ENCODE assay signal across 8 mouse cellular contexts in the genomic region with DNA sequence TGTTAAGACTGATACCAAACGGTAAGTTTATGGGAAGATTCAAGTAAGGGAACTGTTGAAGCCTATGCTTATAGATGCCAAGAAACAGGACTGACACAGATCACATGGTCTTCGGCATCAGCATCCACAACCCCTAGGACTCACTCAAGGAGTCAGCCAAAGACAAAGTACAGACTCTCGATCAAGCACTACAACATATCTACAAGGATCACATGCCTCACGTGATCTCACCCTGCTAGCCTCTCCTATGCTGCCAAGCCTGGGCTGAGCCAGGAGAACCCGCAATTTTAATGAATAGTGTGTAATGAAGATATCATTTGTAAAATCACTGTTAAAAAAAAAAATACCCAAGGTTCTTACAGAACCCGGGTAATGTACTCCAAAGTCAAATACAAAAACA. TPM values are rescaled to one million over a fixed set of nuclear protein-coding genes. Genes with fewer than 3 reads are reported as not detected.
DNase-seq lines count a peak whose midpoint lies in the region; ATAC-seq lines count a peak whose summit lies in the region.

No protein-coding gene starts in this region.

- no peak for ATAC-seq in hindbrain, embryonic 13.5 days (ENCODE audit: low FRiP score)
- ATAC-seq in hindbrain, embryonic 11.5 days (ENCODE audit: low FRiP score): no peak
- ATAC-seq in intestine, embryonic 15.5 days: no peak
- ATAC-seq in midbrain, embryonic 12.5 days (ENCODE audit: low FRiP score, low read depth): no peak

- peaks cover 5% of the 10 kb centered on the region; the same call in 1 of the 2 replicates for H3K36me3 ChIP-seq in hindbrain, embryonic 13.5 days
- no peaks in the 10 kb centered on the region for H3K36me3 ChIP-seq in hindbrain, embryonic 11.5 days (ENCODE audit: control insufficient read depth, insufficient read depth, low read length)
- H3K36me3 ChIP-seq in embryonic facial prominence, embryonic 10.5 days (replicated peaks): peaks cover 18% of the 10 kb centered on the region
- H3K36me3 ChIP-seq in intestine, embryonic 15.5 days: no peaks in the 10 kb centered on the region
- 0 out of 2 replicates have a peak, but pooled peaks cover 5% of the 10 kb centered on the region for H3K36me3 ChIP-seq in midbrain, embryonic 12.5 days

- intact Hi-C loops in gastrocnemius, postnatal 36 days (cut with DNase I): loop anchor here (5.0 kb wide), 1 partner anchor 43 kb away; no protein-coding TSS in a partner anchor

- H3K27me3 ChIP-seq in hindbrain, embryonic 13.5 days: no peaks in the 10 kb centered on the region
- H3K27me3 ChIP-seq in hindbrain, embryonic 11.5 days (ENCODE audit: control insufficient read depth, insufficient read depth, low read length): no peaks in the 10 kb centered on the region
- H3K27me3 ChIP-seq in embryonic facial prominence, embryonic 10.5 days (replicated peaks; ENCODE audit: low read depth, poor library complexity, severe bottlenecking): no peaks in the 10 kb centered on the region
- H3K27me3 ChIP-seq in intestine, embryonic 15.5 days (replicated peaks): no peaks in the 10 kb centered on the region
- H3K27me3 ChIP-seq in midbrain, embryonic 12.5 days: no peaks in the 10 kb centered on the region

- H3K4me3 ChIP-seq in hindbrain, embryonic 13.5 days: peak overlapping the region; percentile 88; the same call in 1 of the 2 replicates
- H3K4me3 ChIP-seq in hindbrain, embryonic 11.5 days (ENCODE audit: low read depth, low read length): no peak overlapping the region
- peak overlapping the region; percentile 98; the same call in 1 of the 2 replicates for H3K4me3 ChIP-seq in embryonic facial prominence, embryonic 10.5 days
- H3K4me3 ChIP-seq in intestine, embryonic 15.5 days (replicated peaks): no peak overlapping the region
- H3K4me3 ChIP-seq in midbrain, embryonic 12.5 days: no peak overlapping the region

- no peak overlapping the region for H3K27ac ChIP-seq in hindbrain, embryonic 13.5 days
- H3K27ac ChIP-seq in hindbrain, embryonic 11.5 days (ENCODE audit: low read depth, low read length): no peak overlapping the region
- H3K27ac ChIP-seq in embryonic facial prominence, embryonic 10.5 days (replicated peaks): no peak overlapping the region
- H3K27ac ChIP-seq in intestine, embryonic 15.5 days: no peak overlapping the region
- H3K27ac ChIP-seq in midbrain, embryonic 12.5 days (replicated peaks): no peak overlapping the region

- H3K9ac ChIP-seq in hindbrain, embryonic 13.5 days: peak overlapping the region; percentile 92
- H3K9ac ChIP-seq in hindbrain, embryonic 11.5 days (ENCODE audit: low read depth, low read length): no peak overlapping the region
- no peak overlapping the region for H3K9ac ChIP-seq in intestine, embryonic 15.5 days
- H3K9ac ChIP-seq in midbrain, embryonic 12.5 days (replicated peaks): 0 out of 2 replicates have a peak overlapping the region, but pooled peaks have one; percentile 94

- peak overlapping the region; percentile 84 for H3K4me2 ChIP-seq in hindbrain, embryonic 13.5 days
- H3K4me2 ChIP-seq in hindbrain, embryonic 11.5 days (replicated peaks; ENCODE audit: low read depth, low read length): no peak overlapping the region
- H3K4me2 ChIP-seq in intestine, embryonic 15.5 days (replicated peaks): peak overlapping the region; percentile 54; the same call in 1 of the 2 replicates
- peak overlapping the region; percentile 73 for H3K4me2 ChIP-seq in midbrain, embryonic 12.5 days (replicated peaks)

- WGBS in hindbrain, embryonic 13.5 days: 85% methylated on average over 6 of the region's 6 CpGs
- 89% methylated on average over 6 of the region's 6 CpGs for WGBS in hindbrain, embryonic 11.5 days
- 90% methylated on average over 6 of the region's 6 CpGs for WGBS in embryonic facial prominence, embryonic 10.5 days
- WGBS in intestine, embryonic 15.5 days: 68% methylated on average over 6 of the region's 6 CpGs
- 89% methylated on average over 6 of the region's 6 CpGs for WGBS in midbrain, embryonic 12.5 days

- no peaks in the 10 kb centered on the region for H3K9me3 ChIP-seq in hindbrain, embryonic 13.5 days
- no peaks in the 10 kb centered on the region for H3K9me3 ChIP-seq in hindbrain, embryonic 11.5 days (ENCODE audit: control insufficient read depth, low read length)
- H3K9me3 ChIP-seq in embryonic facial prominence, embryonic 10.5 days: no peaks in the 10 kb centered on the region
- H3K9me3 ChIP-seq in intestine, embryonic 15.5 days: no peaks in the 10 kb centered on the region
- H3K9me3 ChIP-seq in midbrain, embryonic 12.5 days: no peaks in the 10 kb centered on the region

- peaks cover 36% of the 10 kb centered on the region for H3K4me1 ChIP-seq in hindbrain, embryonic 13.5 days (replicated peaks)
- H3K4me1 ChIP-seq in hindbrain, embryonic 11.5 days (replicated peaks; ENCODE audit: control insufficient read depth, insufficient read depth, low read length): 0 out of 2 replicates have a peak, but pooled peaks cover 3% of the 10 kb centered on the region
- peaks cover 22% of the 10 kb centered on the region for H3K4me1 ChIP-seq in embryonic facial prominence, embryonic 10.5 days
- 0 out of 2 replicates have a peak, but pooled peaks cover 11% of the 10 kb centered on the region for H3K4me1 ChIP-seq in intestine, embryonic 15.5 days (replicated peaks)
- peaks cover 17% of the 10 kb centered on the region for H3K4me1 ChIP-seq in midbrain, embryonic 12.5 days

- no peak for DNase-seq in hindbrain, embryonic 11.5 days (ENCODE audit: low spot score)
- no peak for DNase-seq in embryonic facial prominence, embryonic 10.5 days (ENCODE audit: low spot score)
- DNase-seq in gastrocnemius, postnatal 36 days: no peak
- no peak for DNase-seq in right cerebral cortex, postnatal 4 days
- no peak for DNase-seq in adrenal gland, postnatal 14 days

RNA-seq across cellular contexts. Expression of a gene that starts 1.7 kb away (rescaled TPM):
- 83.0 and 85.1 TPM in 2 replicates for polyA plus RNA-seq in hindbrain, embryonic 13.5 days (2015; fragmentation: Nextera tagmentation; extraction: Ambion mirVana)
- 71.9 and 77.9 TPM in 2 replicates for polyA plus RNA-seq in hindbrain, embryonic 11.5 days (2014; fragmentation: Nextera tagmentation; extraction: Ambion mirVana)
- polyA plus RNA-seq in embryonic facial prominence, embryonic 10.5 days (2016; fragmentation: Nextera tagmentation; extraction: Ambion mirVana): 60.6 and 64.6 TPM in 2 replicates
- 97.5 and 105 TPM in 2 replicates for polyA plus RNA-seq in intestine, embryonic 15.5 days (2015; fragmentation: Nextera tagmentation; extraction: Ambion mirVana)
- 71.0 and 79.9 TPM in 2 replicates for polyA plus RNA-seq in midbrain, embryonic 12.5 days (2016; fragmentation: Nextera tagmentation; extraction: Ambion mirVana)
- 10 to 100 TPM; 19.6 to 20.9 TPM for total RNA-seq in gastrocnemius, postnatal 36 days (2021)
- 30.3 and 33.5 TPM in 2 replicates for total RNA-seq in adrenal gland, postnatal 14 days (2021)

RNA-seq across cellular contexts. Expression of a gene that starts 46.0 kb away (rescaled TPM):
- polyA plus RNA-seq in hindbrain, embryonic 13.5 days (2015; fragmentation: Nextera tagmentation; extraction: Ambion mirVana): 3.5 and 4.7 TPM in 2 replicates
- polyA plus RNA-seq in hindbrain, embryonic 11.5 days (2014; fragmentation: Nextera tagmentation; extraction: Ambion mirVana): 4.5 and 4.7 TPM in 2 replicates
- 1.6 and 1.9 TPM in 2 replicates for polyA plus RNA-seq in embryonic facial prominence, embryonic 10.5 days (2016; fragmentation: Nextera tagmentation; extraction: Ambion mirVana)
- polyA plus RNA-seq in intestine, embryonic 15.5 days (2015; fragmentation: Nextera tagmentation; extraction: Ambion mirVana): 24.1 and 24.7 TPM in 2 replicates
- polyA plus RNA-seq in midbrain, embryonic 12.5 days (2016; fragmentation: Nextera tagmentation; extraction: Ambion mirVana): 3.4 and 5.5 TPM in 2 replicates
- 1 to 10 TPM in 1 of 2 experiments, under 1 TPM in 1; 0.59 to 1.0 TPM for total RNA-seq in gastrocnemius, postnatal 36 days (2021)
- 3.0 and 5.2 TPM in 2 replicates for total RNA-seq in adrenal gland, postnatal 14 days (2021)

RNA-seq across cellular contexts. Expression of a gene that starts 55.3 kb away (rescaled TPM):
- polyA plus RNA-seq in hindbrain, embryonic 13.5 days (2015; fragmentation: Nextera tagmentation; extraction: Ambion mirVana): 0.79 and 1.3 TPM in 2 replicates
- polyA plus RNA-seq in hindbrain, embryonic 11.5 days (2014; fragmentation: Nextera tagmentation; extraction: Ambion mirVana): 1.2 and 1.3 TPM in 2 replicates
- 0.60 and 0.83 TPM in 2 replicates for polyA plus RNA-seq in embryonic facial prominence, embryonic 10.5 days (2016; fragmentation: Nextera tagmentation; extraction: Ambion mirVana)
- polyA plus RNA-seq in intestine, embryonic 15.5 days (2015; fragmentation: Nextera tagmentation; extraction: Ambion mirVana): 2.1 and 2.5 TPM in 2 replicates
- 1.0 and 1.4 TPM in 2 replicates for polyA plus RNA-seq in midbrain, embryonic 12.5 days (2016; fragmentation: Nextera tagmentation; extraction: Ambion mirVana)
- 1 to 10 TPM; 1.1 to 1.4 TPM for total RNA-seq in gastrocnemius, postnatal 36 days (2021)
- 8.7 and 10.1 TPM in 2 replicates for total RNA-seq in adrenal gland, postnatal 14 days (2021)

Comparison
In these comparisons a context has a peak if more than half of its experiments do, and no peak if none do; other contexts are left out.
1. H3K4me3 ChIP-seq: peak in hindbrain, embryonic 13.5 days (single experiment) and embryonic facial prominence, embryonic 10.5 days (single experiment); none in hindbrain, embryonic 11.5 days (single experiment), intestine, embryonic 15.5 days (single experiment) and midbrain, embryonic 12.5 days (single experiment).
2. H3K9ac ChIP-seq: peak in hindbrain, embryonic 13.5 days (single experiment) and midbrain, embryonic 12.5 days (single experiment); none in hindbrain, embryonic 11.5 days (single experiment) and intestine, embryonic 15.5 days (single experiment).